Mouse (Mus musculus): ENCODE data around the gene Sept10. TPM values are rescaled to one million over a fixed set of nuclear protein-coding genes. Genes with fewer than 3 reads are reported as not detected.

Gene Sept10
- polyA plus RNA-seq, 1 experiment = 37.1 TPM

Other genes with a start within 250 kb of the Sept10 start
- gene Sowahc, start 106 bp upstream of the Sept10 start, polyA plus RNA-seq (2012; ENCODE audit: insufficient read depth, insufficient read length, missing spikeins) = 24.0 and 37.9 TPM in 2 replicates
- gene P4ha1, start 101.4 kb upstream of the Sept10 start, polyA plus RNA-seq (2012; ENCODE audit: insufficient read depth, insufficient read length, missing spikeins) = 13.4 and 49.0 TPM in 2 replicates
- gene Gm10273, start 173.8 kb upstream of the Sept10 start, polyA plus RNA-seq (2012; ENCODE audit: insufficient read depth, insufficient read length, missing spikeins) = 157 and 189 TPM in 2 replicates
- not detected in 2 replicates for gene Pla2g12b, start 181.8 kb upstream of the Sept10 start, polyA plus RNA-seq (2012; ENCODE audit: insufficient read depth, insufficient read length, missing spikeins)
- not detected in 2 replicates for gene Oit3, start 219.9 kb upstream of the Sept10 start, polyA plus RNA-seq (2012; ENCODE audit: insufficient read depth, insufficient read length, missing spikeins)

Measured in brown adipose tissue, adult 24 weeks (tissue).